Mouse (Mus musculus): ENCODE results near the gene Rab4b.

- no peak for TF ChIP-seq CTCF (IDR thresholded peaks at IDR 0.05; ENCODE audit: low read depth)
- TF ChIP-seq EP300 (IDR thresholded peaks at IDR 0.05; ENCODE audit: low read depth): no peak
Measured at GRCm38 (mm10) chr7:27160921-27161320, 17.8 kb downstream of the Rab4b start.

Data from liver, postnatal 0 days (tissue).